Mouse (Mus musculus): ENCODE measurements at regions not wholly inside any gene's neighbourhood (a gene's known extent, or its start where the extent isn't known, plus 50 kb on each side); places are given as distances from the start of the nearest gene placed in this dataset.

DNA sequence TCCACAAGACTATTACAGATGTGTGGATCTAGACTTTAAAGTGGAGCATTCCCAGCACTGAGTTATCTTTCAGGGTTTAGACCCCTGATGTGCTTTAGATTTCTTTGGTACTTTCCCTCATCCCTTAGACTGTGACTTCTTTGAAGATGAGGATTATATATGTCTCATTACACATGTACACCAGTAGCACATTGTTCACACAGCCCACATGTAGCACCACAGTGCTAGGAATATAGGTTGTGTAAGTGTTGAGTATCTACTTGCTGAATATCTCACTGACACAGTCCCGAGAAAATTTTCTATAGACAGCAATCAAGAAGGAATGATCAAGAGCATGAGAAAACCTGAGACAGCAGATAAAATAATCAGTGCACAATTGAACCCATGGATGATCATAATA, 243.4 kb upstream of the Brinp1 start:
- no peak for DNase-seq (ENCODE audit: low spot score)

DNA sequence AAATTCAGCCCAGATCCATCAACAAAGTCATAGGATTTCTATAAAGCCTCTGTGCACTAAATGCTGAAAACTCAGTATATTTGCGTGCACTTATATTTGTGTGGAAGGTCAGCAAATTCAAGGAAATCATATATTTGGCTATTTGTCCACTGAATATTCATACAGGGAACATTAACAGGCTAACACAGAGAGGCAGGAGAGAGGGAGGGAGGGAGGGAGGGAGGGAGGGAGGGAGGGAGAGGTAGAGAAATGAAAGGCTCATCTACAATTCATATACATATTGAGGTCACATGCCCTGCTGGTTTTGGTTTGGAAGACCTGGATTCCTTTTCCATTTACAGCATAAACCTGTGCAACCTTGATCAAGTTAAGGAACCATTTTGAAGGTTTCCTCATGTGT, 241.9 kb upstream of the Brinp1 start:
- no peak for DNase-seq (ENCODE audit: low spot score)

DNA sequence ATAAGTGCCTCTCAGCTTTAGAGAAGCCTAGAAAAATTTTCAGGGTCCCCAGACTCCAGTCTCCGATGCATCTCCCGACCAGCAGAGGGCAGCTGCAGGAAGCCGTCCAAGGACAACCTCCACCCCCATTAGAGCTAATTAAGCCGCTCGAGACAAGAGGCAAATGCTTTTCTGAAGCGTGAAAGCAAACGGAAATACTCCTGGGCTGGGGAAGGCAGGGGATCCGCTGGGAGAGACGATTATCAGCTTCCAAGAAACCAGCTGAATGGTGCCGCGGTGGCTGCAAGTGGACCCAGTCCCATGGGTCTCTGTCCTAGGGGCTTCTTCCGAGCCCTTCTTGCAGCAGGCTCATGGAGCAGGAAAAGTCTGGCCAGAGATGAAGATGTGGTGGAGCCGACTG, 241.4 kb upstream of the Brinp1 start:
- DNase-seq (ENCODE audit: low spot score), result peak; percentile 52
